8 mouse cellular contexts compared by ENCODE assay signal in the genomic region with DNA sequence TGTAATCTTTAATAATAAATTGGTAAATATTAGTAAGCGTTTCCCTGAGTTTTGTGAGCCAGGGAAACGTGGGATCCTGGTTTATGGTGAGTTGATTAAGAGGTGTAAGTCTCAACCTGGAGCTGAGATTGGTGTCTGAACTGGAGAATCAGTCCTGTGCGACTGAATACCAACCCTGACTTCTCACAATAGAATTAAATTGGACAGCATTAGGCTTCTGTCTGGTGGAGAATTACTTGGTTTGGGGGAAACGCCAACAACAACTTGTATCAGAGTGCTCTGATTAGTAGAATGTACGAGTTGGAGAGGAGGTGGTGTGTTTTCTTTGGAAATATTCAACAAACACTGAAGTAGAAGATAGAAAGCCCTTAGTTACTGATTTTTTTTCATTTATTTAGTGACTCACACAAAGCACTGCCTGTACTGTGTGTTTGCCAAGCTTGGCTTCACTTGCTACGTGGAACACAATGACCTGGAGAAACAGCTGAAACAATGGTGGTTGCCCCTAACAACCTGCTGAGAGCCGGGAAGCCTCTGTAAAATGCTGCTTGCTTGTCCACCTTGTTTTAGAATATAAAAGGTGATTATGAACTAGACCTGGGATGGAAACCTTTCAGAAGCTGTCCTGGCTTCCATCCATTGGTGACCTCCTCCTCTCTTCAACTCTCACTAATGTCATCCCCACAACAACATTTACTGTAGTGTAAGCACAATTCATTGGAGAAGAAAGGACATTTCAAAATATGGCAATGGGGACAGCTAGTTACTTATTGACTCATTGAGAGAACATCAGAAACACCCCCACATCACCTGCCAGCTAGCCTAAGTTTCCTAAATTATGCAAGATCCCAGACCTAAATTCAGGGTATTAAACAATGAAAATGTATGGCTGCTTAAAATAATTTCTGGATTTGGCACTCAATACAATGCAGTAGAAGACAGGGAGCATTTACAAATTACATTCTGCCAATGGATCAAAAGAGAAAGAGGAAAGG.
DNase-seq lines count a peak whose midpoint lies in the region; ATAC-seq and TF ChIP-seq lines count a peak whose summit lies in the region.
"Had no signal": no experiment of that assay in that cellular context is flagged by ENCODE, and none has a peak within 500 bp of the region (broad histone marks: within the 10 kb centered on the region; RNA-seq: fewer than 3 reads in every experiment).

No protein-coding gene starts in this region.

- no peaks in the 10 kb centered on the region for H3K36me3 ChIP-seq in liver, adult 2 months (ENCODE audit: control insufficient read depth, insufficient read depth, low read length)
- no peaks in the 10 kb centered on the region for H3K36me3 ChIP-seq in liver, embryonic 11.5 days (ENCODE audit: control insufficient read depth, insufficient read depth, low read length)
- H3K36me3 ChIP-seq in forebrain, embryonic 14.5 days (ENCODE audit: control insufficient read depth, insufficient read depth, low read length) = no peaks in the 10 kb centered on the region
- H3K36me3 ChIP-seq: embryonic facial prominence, embryonic 12.5 days had no signal

- intact Hi-C loops in heart, postnatal 25 days (cut with DNase I) = no loop called here

- WGBS in liver, adult 2 months = 52% methylated on average over 7 of the region's 7 CpGs
- WGBS in liver, embryonic 11.5 days = 66% methylated on average over 7 of the region's 7 CpGs
- WGBS in forebrain, embryonic 14.5 days = 30% methylated on average over 7 of the region's 7 CpGs

- no peaks in the 10 kb centered on the region for H3K79me2 ChIP-seq in liver, adult 2 months (ENCODE audit: control insufficient read depth, insufficient read depth, low read length)

- H3K4me1 ChIP-seq in liver, adult 2 months (ENCODE audit: control insufficient read depth, insufficient read depth, low read length) = no peaks in the 10 kb centered on the region
- no peaks in the 10 kb centered on the region for H3K4me1 ChIP-seq in liver, embryonic 11.5 days (replicated peaks; ENCODE audit: control insufficient read depth, insufficient read depth, low read length)
- no peaks in the 10 kb centered on the region for H3K4me1 ChIP-seq in forebrain, embryonic 14.5 days (ENCODE audit: control insufficient read depth, insufficient read depth, low read length)
- H3K4me1 ChIP-seq: embryonic facial prominence, embryonic 12.5 days had no signal

- H3K4me2 ChIP-seq in liver, embryonic 11.5 days = no peak overlapping the region
- no peak overlapping the region for H3K4me2 ChIP-seq in forebrain, embryonic 14.5 days (ENCODE audit: low read length)
- H3K4me2 ChIP-seq: embryonic facial prominence, embryonic 12.5 days had no signal

- H3K4me3 ChIP-seq in liver, adult 2 months (ENCODE audit: insufficient read depth, low read depth, low read length) = no peak overlapping the region
- no peak overlapping the region for H3K4me3 ChIP-seq in liver, embryonic 11.5 days (ENCODE audit: low read depth, low read length)
- no peak overlapping the region for H3K4me3 ChIP-seq in forebrain, embryonic 14.5 days (ENCODE audit: low read depth, low read length)
- H3K4me3 ChIP-seq: embryonic facial prominence, embryonic 12.5 days had no signal

- peak; percentile 60 for DNase-seq in liver, adult 2 months (ENCODE audit: extremely low read depth, low read depth, low spot score)
- no peak for DNase-seq in liver, embryonic 11.5 days (ENCODE audit: low spot score)
- peak; percentile 47 for DNase-seq in forebrain, embryonic 14.5 days (ENCODE audit: low spot score)
- DNase-seq in heart, postnatal 25 days (ENCODE audit: low spot score) = peak; percentile 12
- peak; percentile 15 for DNase-seq in ovary, postnatal 14 days (ENCODE audit: low spot score)
- no peak for DNase-seq in cerebellum, postnatal 4 days (ENCODE audit: low spot score in 2 of 2)
- DNase-seq in urinary bladder, postnatal 10 days (ENCODE audit: low spot score) = no peak

- H3K27me3 ChIP-seq in liver, adult 2 months (ENCODE audit: control insufficient read depth, insufficient read depth, low read length) = no peaks in the 10 kb centered on the region
- no peaks in the 10 kb centered on the region for H3K27me3 ChIP-seq in liver, embryonic 11.5 days (replicated peaks; ENCODE audit: control insufficient read depth, insufficient read depth, low read length)
- no peaks in the 10 kb centered on the region for H3K27me3 ChIP-seq in forebrain, embryonic 14.5 days (replicated peaks; ENCODE audit: control insufficient read depth, insufficient read depth, low read length)
- H3K27me3 ChIP-seq: embryonic facial prominence, embryonic 12.5 days had no signal

- H3K27ac ChIP-seq in liver, adult 2 months (replicated peaks; ENCODE audit: insufficient read depth, low read depth, low read length) = no peak overlapping the region
- no peak overlapping the region for H3K27ac ChIP-seq in liver, embryonic 11.5 days (ENCODE audit: low read depth, low read length)
- no peak overlapping the region for H3K27ac ChIP-seq in forebrain, embryonic 14.5 days (ENCODE audit: low read depth, low read length)
- H3K27ac ChIP-seq: embryonic facial prominence, embryonic 12.5 days had no signal

- no peak for TF ChIP-seq CTCF in liver, adult 2 months (IDR thresholded peaks at IDR 0.05; ENCODE audit: low read depth, low read length)

- H3K9ac ChIP-seq in liver, adult 2 months (ENCODE audit: low read depth, low read length) = no peak overlapping the region
- H3K9ac ChIP-seq in liver, embryonic 11.5 days (ENCODE audit: low read depth, low read length) = no peak overlapping the region
- no peak overlapping the region for H3K9ac ChIP-seq in forebrain, embryonic 14.5 days (ENCODE audit: low read length)
- H3K9ac ChIP-seq: embryonic facial prominence, embryonic 12.5 days had no signal

- H3K9me3 ChIP-seq in liver, embryonic 11.5 days (ENCODE audit: control insufficient read depth, low read length) = no peaks in the 10 kb centered on the region
- no peaks in the 10 kb centered on the region for H3K9me3 ChIP-seq in forebrain, embryonic 14.5 days (replicated peaks; ENCODE audit: control insufficient read depth, low read length)
- H3K9me3 ChIP-seq: embryonic facial prominence, embryonic 12.5 days had no signal

- TF ChIP-seq POLR2A in liver, adult 2 months (IDR thresholded peaks at IDR 0.05; ENCODE audit: extremely low read depth, insufficient read depth, low read length) = no peak

- no peak for ATAC-seq in liver, embryonic 11.5 days (replicated peaks; ENCODE audit: low FRiP score)
- peak; percentile 71 for ATAC-seq in forebrain, embryonic 14.5 days

Comparison
In these comparisons a context has a peak if more than half of its experiments do, and no peak if none do; other contexts are left out.
1. DNase-seq: peak in liver, adult 2 months (single experiment), forebrain, embryonic 14.5 days (single experiment), heart, postnatal 25 days (single experiment) and ovary, postnatal 14 days (single experiment); none in liver, embryonic 11.5 days (single experiment), cerebellum, postnatal 4 days (0 of 2) and urinary bladder, postnatal 10 days (single experiment).